Mouse (Mus musculus): ENCODE results near the gene Rps12. TPM values are rescaled to one million over a fixed set of nuclear protein-coding genes. Genes with fewer than 3 reads are reported as not detected.
A peak's percentile ranks its signal among the peaks of the same experiment; 100 is the strongest.

Gene Rps12
- polyA plus RNA-seq, 1 experiment from 2014 or later = 235 TPM

GRCm38 (mm10) chr10:23754166-23754565 is 32.9 kb downstream of the Rps12 start:
- no peak overlapping the region for H3K9ac ChIP-seq
- H3K4me2 ChIP-seq = no peak overlapping the region
- no peak overlapping the region for H3K27ac ChIP-seq (ENCODE audit: low read depth)
- no peaks in the 10 kb centered on the region for H3K27me3 ChIP-seq (ENCODE audit: insufficient read depth, low read length)
- H3K4me1 ChIP-seq (ENCODE audit: insufficient read depth) = no peaks in the 10 kb centered on the region
- TF ChIP-seq CTCF (IDR thresholded peaks at IDR 0.05; ENCODE audit: low read depth) = no peak
- DNase-seq (peak; percentile 60), ATAC-seq (ENCODE audit: insufficient read depth) (no peak)
- no peaks in the 10 kb centered on the region for H3K36me3 ChIP-seq (ENCODE audit: insufficient read depth)
- WGBS = 34% methylated on average over 7 of the region's 7 CpGs
- no peaks in the 10 kb centered on the region for H3K9me3 ChIP-seq (ENCODE audit: low read depth, low read length)
- H3K4me3 ChIP-seq (ENCODE audit: low read depth, low read length) = no peak overlapping the region

Other genes starting within 250 kb of the Rps12 start
- 21.7 and 22.9 TPM in 2 replicates for gene Slc18b1, start 9.7 kb upstream of the Rps12 start, polyA plus RNA-seq (2014; fragmentation: Nextera tagmentation; extraction: Ambion mirVana)
- not detected in 2 replicates for gene Vnn3, start 64.2 kb upstream of the Rps12 start, polyA plus RNA-seq (2014; fragmentation: Nextera tagmentation; extraction: Ambion mirVana)
- 1.7 and 1.8 TPM in 2 replicates for gene Vnn1, start 107.4 kb upstream of the Rps12 start, polyA plus RNA-seq (2014; fragmentation: Nextera tagmentation; extraction: Ambion mirVana)
- not detected in 2 replicates for gene Taar1, start 133.1 kb upstream of the Rps12 start, polyA plus RNA-seq (2014; fragmentation: Nextera tagmentation; extraction: Ambion mirVana)
- gene Taar2, start 151.3 kb upstream of the Rps12 start, polyA plus RNA-seq (2014; fragmentation: Nextera tagmentation; extraction: Ambion mirVana) = not detected in 2 replicates
- gene Taar3, start 162.3 kb upstream of the Rps12 start, polyA plus RNA-seq (2014; fragmentation: Nextera tagmentation; extraction: Ambion mirVana) = not detected in 2 replicates
- gene Taar4, start 173.2 kb upstream of the Rps12 start, polyA plus RNA-seq (2014; fragmentation: Nextera tagmentation; extraction: Ambion mirVana) = not detected in 2 replicates
- not detected in 2 replicates for gene Taar5, start 183.4 kb upstream of the Rps12 start, polyA plus RNA-seq (2014; fragmentation: Nextera tagmentation; extraction: Ambion mirVana)
- gene Taar6, start 198.4 kb upstream of the Rps12 start, polyA plus RNA-seq (2014; fragmentation: Nextera tagmentation; extraction: Ambion mirVana) = not detected in 2 replicates
- not detected in 2 replicates for gene Taar7a, start 206.2 kb upstream of the Rps12 start, polyA plus RNA-seq (2014; fragmentation: Nextera tagmentation; extraction: Ambion mirVana)
- gene Taar7b, start 212.7 kb upstream of the Rps12 start, polyA plus RNA-seq (2014; fragmentation: Nextera tagmentation; extraction: Ambion mirVana) = not detected in 2 replicates
- not detected in 2 replicates for gene Taar7d, start 239.9 kb upstream of the Rps12 start, polyA plus RNA-seq (2014; fragmentation: Nextera tagmentation; extraction: Ambion mirVana)

All from lung, embryonic 14.5 days (tissue).